Mouse (Mus musculus) cerebellum, adult 11-12 months (tissue): ENCODE results near the gene Wnt10b.

ENCODE experiments used
- DNase-seq: peaks from one replicate; pipeline ENCODE4 v3.0.0; 2022

The Wnt10b gene

DNA sequence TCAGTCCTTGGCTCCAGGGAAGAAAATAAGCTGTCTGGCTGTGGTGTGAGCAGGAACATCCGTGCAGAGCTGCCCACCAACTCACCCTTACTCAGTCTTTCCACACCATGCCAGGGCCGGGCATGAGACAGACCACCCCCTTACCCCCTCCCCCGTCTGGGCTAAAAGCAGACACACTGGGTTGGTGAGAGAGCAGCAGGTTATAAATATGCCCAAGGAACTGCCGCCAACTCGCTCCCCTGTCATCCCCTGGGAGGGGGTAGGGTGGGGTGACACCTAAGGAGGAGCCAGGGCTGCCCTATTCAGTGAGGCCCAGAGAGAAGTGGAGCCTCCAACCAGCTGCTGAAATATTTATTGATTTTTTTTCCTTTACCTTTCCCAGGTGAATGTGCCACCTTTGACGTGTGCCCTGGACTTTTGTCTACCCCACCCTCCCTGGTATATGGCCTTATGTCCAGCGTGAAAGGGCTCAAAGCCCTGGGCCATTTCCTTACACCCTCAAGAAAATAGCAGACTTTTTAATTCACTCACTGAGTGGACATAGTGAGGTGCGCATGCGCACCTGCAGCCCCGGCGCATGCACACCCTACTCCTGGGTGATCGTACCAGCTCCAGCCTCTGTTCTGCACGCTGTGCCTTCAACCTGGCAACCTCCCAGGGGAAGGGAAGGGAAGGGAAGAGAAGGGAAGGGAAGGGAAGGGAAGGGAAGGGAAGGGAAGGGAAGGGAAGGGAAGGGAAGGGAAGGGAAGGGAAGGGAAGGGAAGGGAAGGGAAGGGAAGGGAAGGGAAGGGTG is 19.0 kb upstream of the Wnt10b start:
- DNase-seq = no peak

DNA sequence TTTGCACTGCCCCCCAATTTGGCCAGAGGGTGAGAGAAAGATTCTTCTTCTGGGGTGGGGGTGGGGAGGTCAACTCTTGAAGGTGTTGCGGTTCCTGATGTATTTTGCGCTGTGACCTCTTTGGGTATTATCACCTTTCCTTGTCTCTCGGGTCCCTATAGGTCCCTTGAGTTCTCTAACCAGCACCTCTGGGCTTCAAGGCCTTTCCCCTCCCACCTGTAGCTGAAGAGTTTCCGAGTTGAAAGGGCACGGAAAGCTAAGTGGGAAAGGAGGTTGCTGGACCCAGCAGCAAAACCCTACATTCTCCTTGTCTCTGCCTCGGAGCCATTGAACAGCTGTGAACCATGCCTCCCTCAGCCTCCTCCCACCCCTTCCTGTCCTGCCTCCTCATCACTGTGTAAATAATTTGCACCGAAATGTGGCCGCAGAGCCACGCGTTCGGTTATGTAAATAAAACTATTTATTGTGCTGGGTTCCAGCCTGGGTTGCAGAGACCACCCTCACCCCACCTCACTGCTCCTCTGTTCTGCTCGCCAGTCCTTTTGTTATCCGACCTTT is 15.3 kb upstream of the Wnt10b start:
- no peak for DNase-seq

DNA sequence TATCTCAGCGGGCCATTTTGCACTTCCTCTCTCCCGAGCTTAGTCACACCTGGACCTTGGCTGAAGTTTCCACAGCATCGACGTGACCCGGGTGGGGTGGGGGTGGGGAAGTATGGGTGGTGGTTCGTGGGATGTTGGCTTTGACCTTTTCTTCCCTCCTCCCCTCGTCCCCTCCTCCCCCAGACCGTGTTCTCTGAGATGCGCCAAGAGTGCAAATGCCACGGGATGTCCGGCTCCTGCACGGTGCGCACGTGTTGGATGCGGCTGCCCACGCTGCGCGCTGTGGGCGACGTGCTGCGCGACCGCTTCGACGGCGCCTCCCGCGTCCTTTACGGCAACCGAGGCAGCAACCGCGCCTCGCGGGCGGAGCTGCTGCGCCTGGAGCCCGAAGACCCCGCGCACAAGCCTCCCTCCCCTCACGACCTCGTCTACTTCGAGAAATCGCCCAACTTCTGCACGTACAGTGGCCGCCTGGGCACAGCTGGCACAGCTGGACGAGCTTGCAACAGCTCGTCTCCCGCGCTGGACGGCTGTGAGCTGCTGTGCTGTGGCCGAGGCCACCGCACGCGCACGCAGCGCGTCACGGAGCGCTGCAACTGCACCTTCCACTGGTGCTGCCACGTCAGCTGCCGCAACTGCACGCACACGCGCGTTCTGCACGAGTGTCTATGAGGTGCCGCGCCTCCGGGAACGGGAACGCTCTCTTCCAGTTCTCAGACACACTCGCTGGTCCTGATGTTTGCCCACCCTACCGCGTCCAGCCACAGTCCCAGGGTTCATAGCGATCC is 14.5 kb upstream of the Wnt10b start:
- DNase-seq = no peak

DNA sequence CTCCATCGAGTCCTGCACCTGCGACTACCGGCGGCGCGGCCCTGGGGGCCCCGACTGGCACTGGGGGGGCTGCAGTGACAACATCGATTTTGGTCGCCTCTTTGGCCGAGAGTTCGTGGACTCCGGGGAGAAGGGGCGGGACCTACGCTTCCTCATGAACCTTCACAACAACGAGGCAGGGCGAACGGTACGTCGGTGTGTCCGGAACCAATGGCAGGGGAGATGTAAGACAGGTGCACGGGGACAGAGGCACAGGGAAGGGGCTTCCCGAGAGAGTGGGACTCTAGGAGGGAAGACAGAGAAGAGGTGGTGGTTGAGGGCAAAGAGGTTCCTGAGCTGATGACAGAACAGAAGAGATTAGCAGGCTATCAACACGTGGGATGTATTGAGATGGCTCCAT is 13.8 kb upstream of the Wnt10b start:
- DNase-seq = no peak

DNA sequence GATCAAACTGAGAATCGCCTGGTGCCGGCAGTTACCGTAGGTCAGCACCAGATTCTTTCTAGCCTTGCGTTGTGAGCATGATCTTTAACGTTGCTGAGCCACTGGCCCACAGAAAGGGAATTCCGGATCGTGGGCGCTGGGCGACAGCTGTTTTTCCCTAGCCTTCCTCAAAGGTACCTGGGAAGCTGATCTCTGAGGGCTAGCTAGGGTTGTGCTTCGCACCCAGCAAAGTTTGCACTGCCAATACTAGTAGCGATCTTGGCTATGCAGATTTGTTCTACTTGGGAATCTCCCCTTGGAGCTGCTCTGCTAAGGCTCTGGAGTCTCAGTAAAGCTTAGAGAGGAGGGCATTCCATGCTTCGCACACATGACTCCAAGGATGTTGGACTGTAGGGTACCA is 13.3 kb upstream of the Wnt10b start:
- DNase-seq = no peak

DNA sequence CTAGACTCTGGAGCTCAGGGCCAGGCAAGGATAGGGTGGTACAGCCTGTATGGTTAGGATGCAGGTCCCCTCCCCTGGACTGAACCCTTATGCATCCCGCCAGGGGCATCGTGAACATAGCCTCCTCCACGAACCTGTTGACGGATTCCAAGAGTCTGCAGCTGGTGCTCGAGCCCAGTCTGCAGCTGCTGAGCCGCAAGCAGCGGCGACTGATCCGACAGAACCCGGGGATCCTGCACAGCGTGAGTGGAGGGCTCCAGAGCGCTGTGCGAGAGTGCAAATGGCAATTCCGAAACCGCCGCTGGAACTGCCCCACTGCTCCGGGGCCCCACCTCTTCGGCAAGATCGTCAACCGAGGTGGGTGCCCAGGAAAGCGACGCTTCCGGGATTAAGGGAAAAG is 12.8 kb upstream of the Wnt10b start:
- no peak for DNase-seq

DNA sequence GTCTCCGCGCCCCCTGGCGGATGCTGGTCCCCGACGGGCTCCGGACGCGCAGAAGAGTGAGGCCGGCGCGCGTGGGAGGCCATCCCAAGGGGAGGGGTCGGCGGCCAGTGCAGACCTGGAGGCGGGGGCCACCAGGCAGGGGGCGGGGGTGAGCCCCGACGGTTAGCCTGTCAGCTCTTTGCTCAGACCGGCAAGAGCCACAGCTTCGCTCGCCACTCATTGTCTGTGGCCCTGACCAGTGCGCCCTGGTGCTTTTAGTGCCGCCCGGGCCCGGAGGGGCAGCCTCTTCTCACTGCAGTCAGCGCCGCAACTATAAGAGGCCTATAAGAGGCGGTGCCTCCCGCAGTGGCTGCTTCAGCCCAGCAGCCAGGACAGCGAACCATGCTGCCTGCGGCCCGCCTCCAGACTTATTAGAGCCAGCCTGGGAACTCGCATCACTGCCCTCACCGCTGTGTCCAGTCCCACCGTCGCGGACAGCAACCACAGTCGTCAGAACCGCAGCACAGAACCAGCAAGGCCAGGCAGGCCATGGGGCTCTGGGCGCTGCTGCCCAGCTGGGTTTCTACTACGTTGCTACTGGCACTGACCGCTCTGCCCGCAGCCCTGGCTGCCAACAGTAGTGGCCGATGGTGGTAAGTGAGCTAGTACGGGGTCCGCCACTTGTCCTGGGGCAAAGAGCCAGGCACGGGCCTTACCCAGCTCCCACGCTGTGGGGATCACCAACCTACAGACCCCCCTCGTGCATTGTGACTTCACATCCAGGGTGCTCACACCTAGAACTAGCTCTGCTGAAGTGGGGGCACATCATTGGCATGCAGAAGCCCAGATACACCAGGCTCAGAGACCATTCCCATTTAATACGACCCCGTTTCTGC is 11.9 kb upstream of the Wnt10b start, which contains the start of gene Wnt1:
Wnt1 (plus strand) TSS at position 197 of the 875 bp plus-strand sequence.
- DNase-seq = no peak

DNA sequence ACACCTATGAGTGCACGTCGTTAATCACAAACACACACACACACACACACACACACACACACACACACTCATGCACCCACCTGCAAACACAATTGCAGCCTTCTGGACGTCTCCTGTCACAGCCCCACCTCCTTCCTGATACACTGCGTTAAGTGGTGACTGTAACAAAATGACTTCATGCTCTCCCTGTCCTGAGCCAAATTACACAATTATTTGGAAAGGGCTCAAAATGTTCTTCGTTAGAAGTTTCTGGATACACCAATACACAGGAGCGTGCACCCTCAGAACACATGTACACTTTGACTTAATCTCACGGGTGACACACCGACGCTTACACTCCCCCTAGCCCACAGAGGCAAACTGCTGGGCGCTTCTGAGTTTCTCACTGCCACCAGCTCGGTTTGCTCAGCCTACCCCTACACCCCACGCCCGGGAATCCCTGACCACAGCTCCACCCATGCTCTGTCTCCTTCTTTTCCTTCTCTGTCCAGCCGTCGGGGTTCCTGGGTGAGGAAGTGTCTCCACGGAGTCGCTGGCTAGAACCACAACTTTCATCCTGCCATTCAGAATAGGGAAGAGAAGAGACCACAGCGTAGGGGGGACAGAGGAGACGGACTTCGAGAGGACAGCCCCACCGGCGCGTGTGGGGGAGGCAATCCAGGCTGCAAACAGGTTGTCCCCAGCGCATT is 11.2 kb upstream of the Wnt10b start:
- DNase-seq = no peak

DNA sequence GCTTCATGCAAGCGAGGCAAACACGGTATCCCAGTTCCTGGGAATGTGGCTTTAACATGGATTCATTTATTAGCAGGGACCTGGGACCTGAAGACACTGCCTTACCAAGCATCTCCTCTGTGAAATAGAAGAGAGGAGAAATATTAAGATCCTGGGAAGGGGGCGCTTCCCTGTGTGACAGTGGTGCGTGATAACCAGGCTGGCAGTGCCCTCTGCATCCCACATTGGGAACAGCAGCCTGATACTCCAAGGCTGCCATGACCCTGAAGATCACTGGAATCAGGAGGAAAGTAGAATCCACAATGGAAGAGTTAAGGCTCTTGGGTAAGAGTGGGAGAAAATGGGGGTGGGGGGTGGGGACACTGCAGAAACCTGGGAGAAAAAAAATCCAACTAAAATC is 10.0 kb upstream of the Wnt10b start:
- DNase-seq = no peak

DNA sequence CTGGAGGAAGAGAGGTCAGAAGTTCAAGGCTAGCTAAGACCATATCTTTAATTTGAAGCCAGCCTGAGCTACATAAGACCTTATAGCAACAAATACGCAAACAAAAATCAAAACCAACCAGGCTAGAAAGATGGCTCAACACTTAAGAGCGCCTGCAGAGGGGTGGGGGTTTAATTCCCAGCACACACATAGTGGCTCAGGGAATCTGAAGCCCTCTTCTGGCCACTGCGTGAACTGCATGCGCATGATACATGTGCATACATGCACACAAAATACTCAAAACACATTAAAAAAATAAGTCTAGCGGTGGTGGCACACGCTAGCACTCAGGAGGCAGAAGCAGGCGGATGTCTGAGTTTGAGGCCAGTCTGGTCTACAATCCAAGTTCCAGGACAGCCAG is 7.8 kb upstream of the Wnt10b start:
- DNase-seq = no peak

DNA sequence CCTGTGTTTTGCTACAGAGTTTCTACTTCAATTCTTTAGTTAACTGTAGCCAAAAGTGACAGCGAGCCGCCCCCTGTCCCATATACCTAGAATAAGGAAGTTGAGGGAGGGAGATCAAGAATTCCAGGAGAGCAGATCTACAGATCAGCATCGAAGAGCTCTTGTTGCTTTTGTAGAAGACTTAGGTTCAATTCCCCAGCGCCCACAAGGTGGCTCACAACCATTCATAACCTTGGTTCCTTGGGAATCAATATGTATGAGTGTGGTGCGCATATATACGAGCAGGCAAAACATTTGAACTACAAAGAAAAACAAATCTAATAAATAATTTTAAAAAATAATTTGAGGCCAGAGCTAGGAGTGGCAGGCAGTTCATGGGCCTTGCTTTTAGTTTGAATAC is 3.2 kb upstream of the Wnt10b start:
- DNase-seq = no peak

DNA sequence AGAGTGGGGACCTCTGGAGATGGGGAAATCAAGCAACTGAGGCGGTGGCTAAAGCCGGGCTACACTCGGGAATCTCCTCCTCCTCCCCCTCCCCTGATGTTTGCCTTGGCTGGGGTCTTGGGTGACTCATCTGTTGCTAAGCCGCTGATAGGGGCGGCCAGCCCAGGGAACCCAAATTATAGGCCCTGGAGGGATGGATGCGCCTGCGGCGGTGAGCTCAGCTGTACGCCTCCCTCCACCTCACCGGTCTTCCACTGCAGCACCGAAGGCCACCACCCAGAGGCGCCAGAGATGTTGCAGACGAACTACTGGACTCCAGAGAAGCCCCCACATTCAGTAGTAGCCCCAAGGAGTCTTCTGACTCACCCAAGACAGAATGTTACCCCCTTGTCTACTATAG is 2.6 kb upstream of the Wnt10b start:
- DNase-seq = no peak

DNA sequence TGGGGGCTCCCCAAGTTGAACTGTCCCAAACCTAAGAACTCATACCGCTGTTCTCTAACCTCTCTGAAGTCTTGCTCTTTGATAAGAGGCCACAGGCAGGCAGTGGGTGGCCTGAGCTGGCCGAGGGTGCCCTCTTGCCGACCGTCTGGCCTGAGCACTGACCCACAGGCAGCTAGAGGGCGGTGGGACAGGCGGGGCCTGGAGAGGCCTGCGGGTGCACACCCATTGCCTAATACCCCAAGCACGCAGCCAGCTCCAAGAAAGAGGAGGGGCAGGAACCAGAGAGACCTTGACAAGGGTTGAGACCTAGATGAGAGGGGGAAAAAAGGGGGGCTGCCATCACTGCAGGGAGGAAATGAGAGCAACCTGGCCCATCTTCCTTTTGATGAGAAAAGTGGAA is 2.1 kb upstream of the Wnt10b start:
- DNase-seq = no peak

DNA sequence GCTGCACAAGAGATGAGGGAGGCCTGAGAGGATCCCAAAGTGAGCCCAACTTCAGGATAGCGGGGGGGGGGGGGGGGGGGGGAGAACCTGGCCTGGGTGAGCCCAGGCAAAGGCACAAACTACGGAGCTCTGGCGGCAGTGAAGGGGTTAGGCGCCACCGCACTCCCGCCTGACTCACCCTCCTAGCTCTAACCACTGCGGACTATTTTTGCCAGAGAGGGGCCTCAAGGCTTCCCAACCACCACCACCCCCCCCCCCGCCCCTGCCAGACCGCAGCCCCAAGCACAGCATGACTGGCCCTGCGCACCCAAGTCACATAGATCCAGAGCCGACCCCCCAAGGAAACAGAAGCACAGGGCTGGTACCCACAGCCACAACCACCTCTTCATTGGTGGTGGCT is 856 bp upstream of the Wnt10b start:
- no peak for DNase-seq

DNA sequence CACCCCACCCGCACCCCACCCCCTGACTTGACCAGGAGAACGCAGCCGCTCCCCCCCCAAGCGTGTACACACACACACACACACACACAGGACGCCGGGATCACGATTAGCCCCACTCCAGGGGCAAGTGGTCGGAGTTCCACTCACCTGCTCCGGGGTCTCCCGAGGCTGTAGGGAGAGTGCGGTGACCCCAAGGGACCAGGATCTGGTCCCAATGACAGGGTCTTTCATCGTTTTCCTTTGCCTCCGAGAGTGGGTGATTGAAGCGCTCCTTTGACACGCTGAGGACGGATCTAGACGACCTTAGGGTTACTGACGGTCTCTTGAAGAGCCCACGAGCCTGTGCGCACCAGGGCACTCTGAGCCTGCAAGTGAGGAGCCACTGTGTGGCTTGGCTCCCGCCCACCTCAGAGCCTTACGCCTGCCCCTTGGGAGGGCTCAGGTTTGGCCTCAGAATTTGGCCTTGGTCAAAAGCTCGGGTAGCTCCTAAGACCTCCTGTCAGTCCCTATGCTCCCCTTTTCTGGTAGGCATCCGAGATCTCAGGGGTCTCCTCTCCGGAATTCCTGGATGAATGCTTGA is 331 bp upstream of the Wnt10b start:
- no peak for DNase-seq

DNA sequence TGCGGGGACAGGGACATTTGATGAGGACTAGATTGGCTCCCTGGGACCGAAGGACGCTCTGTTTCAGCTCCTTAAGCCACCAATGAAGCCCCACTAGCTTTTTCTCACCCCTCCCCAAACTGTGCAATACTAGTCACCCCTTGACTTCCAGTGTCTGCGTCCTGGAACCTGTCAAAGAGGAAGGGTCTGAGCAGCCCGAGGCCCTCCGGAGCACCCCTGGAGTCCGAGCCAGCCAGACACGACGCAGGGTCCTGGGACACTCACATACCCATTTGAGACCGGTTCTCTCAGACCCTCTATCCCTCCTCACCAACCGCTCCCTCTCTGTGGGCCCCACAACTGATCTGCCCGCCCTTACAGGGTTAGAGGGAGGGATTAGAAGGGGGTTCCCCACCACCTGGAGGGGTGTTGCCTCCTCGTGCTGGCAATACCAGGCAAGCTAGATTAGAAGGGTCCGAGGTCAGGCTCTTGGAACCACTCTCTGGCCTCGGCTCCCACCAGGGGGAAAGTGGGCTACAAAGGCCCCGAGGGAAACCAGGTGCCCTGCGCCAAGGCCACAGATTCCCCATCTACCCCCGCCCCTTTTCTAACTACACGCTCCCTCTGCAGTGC is 839 bp downstream of the Wnt10b start:
- DNase-seq = no peak

DNA sequence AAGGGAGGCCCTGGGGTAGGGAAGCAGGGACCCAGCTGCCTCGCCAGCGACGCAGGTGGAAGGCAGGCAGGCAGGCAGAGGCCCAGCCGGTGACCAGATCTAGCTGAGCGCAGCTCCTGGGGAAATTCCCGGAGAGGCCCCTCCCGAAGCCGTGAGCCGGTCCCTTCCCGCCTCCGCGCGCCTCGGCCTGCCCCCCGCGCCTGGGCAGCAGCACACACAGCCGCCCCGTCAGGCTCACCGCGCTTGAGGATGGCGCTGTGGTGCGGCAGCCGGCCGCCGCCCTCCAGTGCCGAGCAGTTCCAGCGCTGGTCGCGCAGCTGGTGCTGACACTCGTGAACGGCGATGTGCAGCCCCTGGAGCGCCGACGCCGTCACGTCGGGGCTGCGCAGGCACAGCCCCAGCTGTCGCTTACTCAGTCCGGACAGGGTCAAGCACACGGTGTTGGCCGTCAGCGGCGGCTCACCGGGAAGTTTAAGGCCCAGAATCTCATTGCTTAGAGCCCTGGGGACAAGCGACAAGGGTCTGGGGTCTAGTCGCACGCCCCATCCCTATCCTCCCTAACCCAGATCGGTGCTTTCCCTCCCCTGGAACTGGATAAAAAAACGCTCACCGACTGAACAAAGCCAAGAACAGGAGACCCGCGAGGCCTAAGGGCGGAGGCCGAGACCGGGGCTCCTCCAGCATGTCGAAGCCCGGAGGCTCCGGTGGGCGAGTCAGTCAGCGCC is 1.5 kb downstream of the Wnt10b start:
- no peak for DNase-seq

DNA sequence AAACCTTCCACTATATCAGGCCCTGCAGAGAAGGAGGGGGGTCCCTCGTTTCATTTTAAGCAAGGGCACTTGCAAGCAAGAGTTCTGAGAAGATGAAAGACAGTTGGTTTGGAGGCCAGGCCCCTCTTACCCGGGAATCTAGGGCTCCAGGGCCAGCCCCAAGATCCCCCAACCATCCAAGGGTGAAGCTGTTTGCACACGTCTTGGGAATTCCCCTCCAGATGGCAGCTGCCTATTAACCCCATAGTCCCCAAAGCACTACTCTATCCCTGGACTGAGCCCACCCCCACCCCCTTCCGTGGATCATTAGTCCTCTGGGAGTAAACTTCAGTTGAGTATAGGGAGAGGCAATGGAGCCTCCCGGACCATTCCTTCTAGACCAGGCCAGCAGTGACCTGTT is 2.4 kb downstream of the Wnt10b start:
- no peak for DNase-seq

DNA sequence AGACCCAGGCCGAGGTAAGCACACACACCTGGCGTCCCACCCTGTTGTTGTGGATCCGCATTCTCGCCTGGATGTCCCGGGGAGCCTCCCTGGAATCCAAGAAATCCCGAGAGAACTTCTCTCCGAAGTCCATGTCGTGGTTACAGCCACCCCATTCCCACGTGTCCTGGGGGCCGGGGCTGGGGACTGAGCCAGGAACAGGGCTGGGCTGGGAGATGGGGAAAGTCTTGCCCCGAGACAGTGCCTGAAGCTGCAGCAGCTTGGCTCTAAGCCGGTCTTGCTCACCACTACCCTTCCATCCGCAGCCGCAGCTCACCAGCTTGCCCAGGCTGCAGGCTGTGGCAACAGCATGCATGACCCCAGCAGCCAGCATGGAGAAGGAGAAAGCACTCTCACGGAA is 3.9 kb downstream of the Wnt10b start:
- no peak for DNase-seq

DNA sequence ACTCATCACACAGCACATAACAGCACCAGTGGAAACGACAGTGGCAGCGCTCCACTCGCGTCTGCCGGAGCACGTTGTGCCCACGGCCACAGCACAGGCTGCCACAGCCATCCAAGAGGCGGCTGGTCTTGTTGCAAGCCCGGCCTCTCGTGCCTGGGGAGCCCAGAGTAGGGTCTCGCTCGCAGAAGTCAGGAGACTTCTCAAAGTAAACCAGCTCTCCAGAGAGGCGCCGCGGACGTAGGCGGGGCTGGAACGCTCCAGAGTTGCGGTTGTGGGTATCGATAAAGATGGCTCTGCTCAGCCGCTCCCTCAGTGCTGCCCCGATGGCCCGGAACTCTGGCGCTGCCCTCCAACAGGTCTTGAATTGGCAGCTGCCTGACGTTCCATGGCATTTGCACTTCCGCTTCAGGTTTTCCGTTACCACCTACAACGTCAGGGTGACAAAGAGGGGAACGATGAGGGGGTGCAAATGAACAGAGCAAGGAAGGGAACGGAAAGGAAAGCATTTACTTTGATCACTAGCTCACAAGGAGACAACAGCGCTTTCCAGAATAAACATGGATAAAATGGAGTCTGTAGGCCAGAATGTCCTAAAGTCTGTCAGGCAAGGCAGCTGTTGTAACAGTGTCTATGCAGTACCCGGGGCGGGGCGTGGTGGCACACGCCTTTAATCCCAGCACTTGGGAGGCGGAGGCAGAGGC is 5.3 kb downstream of the Wnt10b start:
- no peak for DNase-seq
